Mouse (Mus musculus) right cerebral cortex, postnatal 25 days (tissue): ENCODE measurements around the gene Armh2.
A peak's percentile ranks its signal among the peaks of the same experiment; 100 is the strongest.
"Not testable (repeated sequence)": the region's sequence is repeated elsewhere in the genome, so short reads cannot be mapped to it uniquely, and the experiment has no call there.

Experiments used
- DNase-seq: peaks from one replicate; pipeline ENCODE4 v3.0.0; 2022

The Armh2 gene

GRCm38 (mm10) chr13:24759451-24759850 lies 18.4 kb downstream of the Armh2 start:
- DNase-seq: no peak

GRCm38 (mm10) chr13:24760351-24760870 lies 19.4 kb downstream of the Armh2 start:
- DNase-seq: no peak

- no peak for DNase-seq
These were observed 20.0 kb downstream of the Armh2 start for GRCm38 (mm10) chr13:24761083-24761402.

GRCm38 (mm10) chr13:24761403-24762227 lies 20.6 kb downstream of the Armh2 start, which contains the start of gene Gmnn:
Gene Gmnn (minus strand): TSS chr13:24761923.
- DNase-seq: peak; percentile 87

GRCm38 (mm10) chr13:24762254-24762653 lies 21.2 kb downstream of the Armh2 start:
- no peak for DNase-seq

- not testable (repeated sequence) for DNase-seq
These were observed 26.8 kb downstream of the Armh2 start for GRCm38 (mm10) chr13:24767809-24768208.

- DNase-seq: not testable (repeated sequence)
These were observed 30.4 kb downstream of the Armh2 start for GRCm38 (mm10) chr13:24771482-24771881.

GRCm38 (mm10) chr13:24776146-24776844 lies 35.3 kb downstream of the Armh2 start:
- DNase-seq: peak; percentile 25

GRCm38 (mm10) chr13:24778026-24778425 lies 37.0 kb downstream of the Armh2 start:
- DNase-seq: no peak

- no peak for DNase-seq
These were observed 37.8 kb downstream of the Armh2 start for GRCm38 (mm10) chr13:24778706-24779380.

- DNase-seq: no peak
These were observed 40.9 kb downstream of the Armh2 start for GRCm38 (mm10) chr13:24781916-24782315.

- DNase-seq: no peak
These were observed 45.0 kb downstream of the Armh2 start for GRCm38 (mm10) chr13:24786014-24786490.

- DNase-seq: no peak
These were observed 46.4 kb downstream of the Armh2 start for GRCm38 (mm10) chr13:24787477-24787876.

GRCm38 (mm10) chr13:24791349-24791748 lies 50.3 kb downstream of the Armh2 start:
- no peak for DNase-seq

GRCm38 (mm10) chr13:24792411-24793045 lies 51.5 kb downstream of the Armh2 start:
- no peak for DNase-seq
